31 mouse cellular contexts compared by ENCODE assay signal in the genomic region with DNA sequence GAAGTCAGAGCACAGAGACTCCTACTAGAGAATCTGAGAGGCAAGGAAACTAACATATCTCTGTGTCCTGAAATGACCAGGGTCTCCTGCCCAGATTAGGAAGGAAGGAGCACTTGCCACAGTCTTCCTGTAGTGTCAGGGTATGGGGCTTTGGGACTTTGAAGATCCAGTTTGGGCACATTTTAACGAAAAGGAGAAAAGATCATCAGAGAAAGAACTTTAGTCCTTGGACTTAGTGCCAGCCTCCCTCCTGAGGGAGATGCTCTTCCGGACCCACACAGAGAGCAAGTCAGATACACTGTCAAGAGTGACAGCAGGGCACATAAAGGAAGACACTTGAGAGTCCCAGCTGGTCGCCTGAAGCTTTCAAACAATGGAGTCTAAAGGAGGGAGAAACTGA.
"Had no signal": no experiment of that assay in that cellular context is flagged by ENCODE, and none has a peak within 500 bp of the region (broad histone marks: within the 10 kb centered on the region; RNA-seq: fewer than 3 reads in every experiment).

No protein-coding gene starts in this region.

- H3K27ac ChIP-seq: limb, embryonic 10.5 days; limb, embryonic 12.5 days; limb, embryonic 13.5 days; limb, embryonic 15.5 days; liver, embryonic 12.5 days; liver, embryonic 13.5 days; liver, embryonic 14.5 days; liver, embryonic 15.5 days; lung, embryonic 15.5 days; macrophage; midbrain, embryonic 10.5 days; midbrain, embryonic 12.5 days; midbrain, embryonic 13.5 days; neural tube, embryonic 12.5 days; neural tube, embryonic 13.5 days had no signal

- H3K4me3 ChIP-seq: limb, embryonic 10.5 days; limb, embryonic 12.5 days; limb, embryonic 13.5 days; limb, embryonic 15.5 days; liver, embryonic 12.5 days; liver, embryonic 13.5 days; liver, embryonic 15.5 days; lung, embryonic 15.5 days; megakaryocyte, embryonic 14.5 days; midbrain, embryonic 10.5 days; midbrain, embryonic 12.5 days; midbrain, embryonic 13.5 days; myocyte; neural tube, embryonic 12.5 days; neural tube, embryonic 13.5 days had no signal

- H3K4me1 ChIP-seq: limb, embryonic 13.5 days; limb, embryonic 15.5 days; liver, embryonic 12.5 days; lung, embryonic 15.5 days; midbrain, embryonic 10.5 days; midbrain, embryonic 12.5 days; midbrain, embryonic 13.5 days; neural tube, embryonic 12.5 days; neural tube, embryonic 13.5 days had no signal

- H3K9me3 ChIP-seq: limb, embryonic 10.5 days; limb, embryonic 12.5 days; limb, embryonic 13.5 days; limb, embryonic 15.5 days; liver, embryonic 12.5 days; liver, embryonic 13.5 days; liver, embryonic 15.5 days; lung, embryonic 15.5 days; megakaryocyte, embryonic 14.5 days; midbrain, embryonic 10.5 days; midbrain, embryonic 12.5 days; midbrain, embryonic 13.5 days; neural tube, embryonic 12.5 days; neural tube, embryonic 13.5 days had no signal

- DNase-seq: left cerebral cortex, postnatal 4 days; liver; liver, embryonic 13.5 days; liver, postnatal 0 days; lung, adult 18-20 months; lung, adult 2 months; lung, embryonic 14.5 days; lung, postnatal 10 days; lung, postnatal 14 days; lung, postnatal 36 days; lung, postnatal 4 days; midbrain, embryonic 14.5 days had no signal

- H3K4me2 ChIP-seq: limb, embryonic 12.5 days; limb, embryonic 13.5 days; limb, embryonic 15.5 days; liver, embryonic 11.5 days; liver, embryonic 12.5 days; liver, embryonic 13.5 days; liver, embryonic 15.5 days; lung, embryonic 14.5 days; lung, embryonic 15.5 days; midbrain, embryonic 12.5 days; midbrain, embryonic 13.5 days; neural tube, embryonic 12.5 days; neural tube, embryonic 13.5 days had no signal

- H3K9ac ChIP-seq: limb, embryonic 12.5 days; limb, embryonic 13.5 days; limb, embryonic 15.5 days; liver, embryonic 12.5 days; liver, embryonic 13.5 days; liver, embryonic 14.5 days; liver, embryonic 15.5 days; liver, postnatal 0 days; lung, embryonic 14.5 days; lung, embryonic 15.5 days; midbrain, embryonic 12.5 days; midbrain, embryonic 13.5 days; neural tube, embryonic 12.5 days; neural tube, embryonic 13.5 days had no signal

- H3K36me3 ChIP-seq: limb, embryonic 10.5 days; limb, embryonic 12.5 days; limb, embryonic 13.5 days; liver, embryonic 12.5 days; liver, embryonic 13.5 days; liver, embryonic 15.5 days; lung, embryonic 15.5 days; midbrain, embryonic 10.5 days; midbrain, embryonic 12.5 days; midbrain, embryonic 13.5 days; neural tube, embryonic 12.5 days; neural tube, embryonic 13.5 days had no signal

- ATAC-seq: liver, embryonic 12.5 days; liver, postnatal 0 days; lung, postnatal 0 days; midbrain, embryonic 13.5 days; midbrain, embryonic 16.5 days had no signal

- H3K27me3 ChIP-seq: limb, embryonic 12.5 days; limb, embryonic 13.5 days; limb, embryonic 15.5 days; liver, embryonic 12.5 days; liver, embryonic 13.5 days; liver, embryonic 15.5 days; lung, embryonic 15.5 days; megakaryocyte, embryonic 14.5 days; midbrain, embryonic 12.5 days; midbrain, embryonic 13.5 days; neural tube, embryonic 12.5 days; neural tube, embryonic 13.5 days had no signal
